Mouse (Mus musculus): Measurements from ENCODE around the gene Pkp3. TPM values are rescaled to one million over a fixed set of nuclear protein-coding genes. Genes with fewer than 3 reads are reported as not detected.

Gene Pkp3
- total and polyA plus RNA-seq, 3 experiments: not detected

DNA sequence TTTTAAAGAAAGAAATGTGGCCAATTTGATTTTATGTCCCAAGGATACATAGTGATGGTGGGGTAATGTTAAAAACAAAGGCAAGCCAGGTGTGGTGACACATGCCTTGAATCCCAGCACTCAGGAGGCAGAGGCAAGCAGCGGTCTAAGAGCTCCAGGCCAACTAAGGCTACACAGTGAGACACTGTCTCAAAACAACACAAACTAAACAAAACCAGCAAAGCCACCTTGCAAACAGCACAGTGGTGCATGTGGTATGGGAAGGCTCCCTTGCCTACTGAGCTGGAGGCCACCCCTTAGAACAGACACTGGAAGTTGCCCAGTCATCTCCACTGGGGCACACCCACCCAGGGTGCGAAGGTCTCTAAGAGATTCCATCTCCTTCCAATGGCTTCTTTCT, 18.1 kb upstream of the Pkp3 start:
- TF ChIP-seq NRF1 (IDR thresholded peaks at IDR 0.05; ENCODE audit: insufficient read depth, low read depth, low read length, poor library complexity, severe bottlenecking): no peak
- TF ChIP-seq USF2 (IDR thresholded peaks at IDR 0.05; ENCODE audit: borderline replicate concordance in 1 of 2, insufficient read depth in 1 of 2, low read depth in 1 of 2, low read length in 2 of 2): no peak
- no peak for TF ChIP-seq CHD2 (IDR thresholded peaks at IDR 0.05; ENCODE audit: low read length)
- TF ChIP-seq SMC3 (IDR thresholded peaks at IDR 0.05; ENCODE audit: low read depth, low read length): no peak
- no peak for TF ChIP-seq MXI1 (IDR thresholded peaks at IDR 0.05; ENCODE audit: low read depth, low read length)
- no peak for TF ChIP-seq USF1 (IDR thresholded peaks at IDR 0.05; ENCODE audit: low read depth, low read length)
- TF ChIP-seq MAFK (IDR thresholded peaks at IDR 0.05; ENCODE audit: borderline replicate concordance, low read depth, low read length): no peak
- no peak for TF ChIP-seq NELFE (IDR thresholded peaks at IDR 0.05; ENCODE audit: low read depth, low read length)
- H3K79me2 ChIP-seq (ENCODE audit: control insufficient read depth, insufficient read depth, low read length, poor library complexity): no peaks in the 10 kb centered on the region
- H3K4me1 ChIP-seq (ENCODE audit: control insufficient read depth in 1 of 2, insufficient read depth in 2 of 2, low read length in 2 of 2): no peaks in the 10 kb centered on the region
- DNase-seq (ENCODE audit: low read depth, low spot score): peak; percentile 32
- no peak overlapping the region for H3K27ac ChIP-seq (ENCODE audit: control insufficient read depth, low read depth, low read length)
- no peak overlapping the region for H3K9ac ChIP-seq (ENCODE audit: control insufficient read depth, low read depth, low read length, poor library complexity, severe bottlenecking)
- no peaks in the 10 kb centered on the region for H3K9me3 ChIP-seq (replicated peaks; ENCODE audit: insufficient read depth, low read length)
- H3K4me3 ChIP-seq (ENCODE audit: control insufficient read depth in 1 of 2, insufficient read depth in 1 of 2, low read depth in 2 of 2, low read length in 2 of 2): no peak overlapping the region
- no peaks in the 10 kb centered on the region for H3K36me3 ChIP-seq (ENCODE audit: control insufficient read depth in 1 of 2, insufficient read depth in 2 of 2, low read length in 2 of 2)
- peaks cover 10 to 19% of the 10 kb centered on the region in 2 experiments for H3K27me3 ChIP-seq (ENCODE audit: control insufficient read depth in 1 of 2, insufficient read depth in 2 of 2, low read length in 2 of 2)

DNA sequence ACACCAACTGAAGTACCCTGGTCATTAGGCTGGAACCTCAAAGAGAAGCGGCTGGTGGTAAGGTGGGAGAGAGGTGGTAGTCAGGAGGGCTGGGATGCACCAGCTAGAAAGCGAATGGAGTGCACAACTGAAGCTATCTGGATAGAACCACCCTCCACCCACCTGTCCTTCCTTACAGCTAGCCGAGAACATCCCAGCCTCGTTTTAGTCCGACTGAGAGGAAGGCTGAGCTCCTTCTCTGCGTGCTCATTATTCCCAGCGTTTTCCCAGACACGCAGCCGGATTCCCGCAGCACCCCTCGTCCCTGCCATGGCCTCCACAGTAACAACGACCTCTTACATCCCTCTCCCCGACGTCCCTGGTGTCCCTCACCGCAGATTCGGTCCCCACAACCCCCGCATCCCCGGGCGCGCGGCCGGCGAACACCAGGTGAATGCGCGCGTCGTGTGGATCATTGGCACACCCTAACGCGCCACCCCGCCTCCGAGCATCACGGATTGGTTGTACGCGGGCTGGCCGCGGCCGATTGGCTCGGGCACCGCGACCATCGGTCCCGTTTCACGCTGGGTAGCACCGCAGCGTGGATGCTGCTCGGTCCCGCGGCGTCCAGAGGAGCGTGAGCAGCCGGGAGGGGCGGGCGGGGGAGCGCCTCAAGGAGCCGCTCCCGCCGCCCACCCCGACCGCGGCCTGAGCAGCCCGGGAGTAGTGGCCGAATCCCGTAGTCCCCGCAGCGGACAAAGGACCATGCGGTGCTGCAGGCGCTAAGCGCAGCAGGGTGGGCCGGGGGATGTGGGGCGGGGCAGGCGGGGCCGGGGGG, 17.4 kb upstream of the Pkp3 start, which contains the start of gene B4galnt4:
TSS of gene B4galnt4 (plus strand) at position 679 of the 817 bp plus-strand sequence.
- Histone ChIP-seq H3K9ac (ENCODE audit: control insufficient read depth, low read depth, low read length, poor library complexity, severe bottlenecking) (0 out of 2 replicates have a peak within 1 kb of the TSS, but pooled peaks have one; percentile 4), H3K79me2 (ENCODE audit: control insufficient read depth, insufficient read depth, low read length, poor library complexity) (no peaks in the 10 kb centered on the region), H3K27ac (ENCODE audit: control insufficient read depth, low read depth, low read length) (no peak within 1 kb of the TSS), H3K9me3 (replicated peaks; ENCODE audit: insufficient read depth, low read length) (no peaks in the 10 kb centered on the region), H3K36me3 (ENCODE audit: control insufficient read depth in 1 of 2, insufficient read depth in 2 of 2, low read length in 2 of 2) (no peaks in the 10 kb centered on the region), H3K4me1 (ENCODE audit: control insufficient read depth in 1 of 2, insufficient read depth in 2 of 2, low read length in 2 of 2) (no peaks in the 10 kb centered on the region), H3K4me3 (ENCODE audit: control insufficient read depth in 1 of 2, insufficient read depth in 1 of 2, low read depth in 2 of 2, low read length in 2 of 2) (peak within 1 kb of the TSS in 1 of 2 experiments; percentile 34; a peak in 2 of 4 replicates), H3K27me3 (ENCODE audit: control insufficient read depth in 1 of 2, insufficient read depth in 2 of 2, low read length in 2 of 2) (peaks cover 10 to 19% of the 10 kb centered on the region in 2 experiments)
- TF ChIP-seq MAX (IDR thresholded peaks at IDR 0.05; ENCODE audit: low read length): peak; percentile 41; the same call in 1 of the 2 replicates
- no peak for TF ChIP-seq POLR2AphosphoS5 (IDR thresholded peaks at IDR 0.05; ENCODE audit: borderline replicate concordance, low read depth, low read length)
- TF ChIP-seq POLR2A (IDR thresholded peaks at IDR 0.05; ENCODE audit: control insufficient read depth in 1 of 2, insufficient read depth in 1 of 2, low read depth in 1 of 2, low read length in 2 of 2, poor library complexity in 1 of 2): peak in 1 of 2 experiments; percentile 32; a peak in 2 of 4 replicates
- peak; percentile 71 for DNase-seq (ENCODE audit: low read depth, low spot score)

DNA sequence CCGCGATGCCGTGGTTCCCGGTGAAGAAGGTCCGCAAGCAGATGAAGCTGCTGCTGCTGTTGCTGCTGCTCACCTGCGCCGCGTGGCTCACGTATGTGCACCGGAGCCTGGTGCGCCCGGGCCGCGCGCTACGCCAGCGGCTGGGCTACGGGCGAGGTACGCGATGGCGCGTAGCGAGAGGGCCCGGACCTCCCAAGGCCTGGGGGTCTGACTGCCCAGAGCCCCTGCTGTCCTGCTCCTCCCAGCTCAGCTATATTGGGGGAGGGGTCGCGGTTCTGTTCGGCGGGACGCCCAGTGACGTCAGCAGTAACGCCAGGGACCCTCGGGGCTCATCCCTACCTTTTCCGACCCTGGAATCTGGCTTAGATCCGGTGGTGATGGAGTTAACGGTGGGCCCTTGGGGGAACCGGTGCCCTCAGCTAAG, 16.7 kb upstream of the Pkp3 start:
- Histone ChIP-seq H3K4me3 (ENCODE audit: control insufficient read depth in 1 of 2, insufficient read depth in 1 of 2, low read depth in 2 of 2, low read length in 2 of 2) (peak overlapping the region in 1 of 2 experiments; percentile 27; a peak in 2 of 4 replicates), H3K27me3 (ENCODE audit: control insufficient read depth in 1 of 2, insufficient read depth in 2 of 2, low read length in 2 of 2) (peaks cover 10 to 19% of the 10 kb centered on the region in 2 experiments), H3K9ac (ENCODE audit: control insufficient read depth, low read depth, low read length, poor library complexity, severe bottlenecking) (0 out of 2 replicates have a peak overlapping the region, but pooled peaks have one; percentile 4)
- TF ChIP-seq MEF2A (IDR thresholded peaks at IDR 0.05; ENCODE audit: extremely low read depth, insufficient replicate concordance, low read depth, low read length, poor library complexity, severe bottlenecking) (no peak), BHLHE40 (IDR thresholded peaks at IDR 0.05; ENCODE audit: borderline replicate concordance, low read depth, low read length) (no peak), E2F4 (IDR thresholded peaks at IDR 0.05; ENCODE audit: borderline replicate concordance, low read depth, low read length) (no peak), NRF1 (IDR thresholded peaks at IDR 0.05; ENCODE audit: insufficient read depth, low read depth, low read length, poor library complexity, severe bottlenecking) (no peak), RCOR1 (IDR thresholded peaks at IDR 0.05; ENCODE audit: low read depth, low read length) (no peak), CTCF (IDR thresholded peaks at IDR 0.05 in 2 of 3, conservative IDR thresholded peaks at IDR 0.05 in 1 of 3; ENCODE audit: control insufficient read depth in 1 of 3, insufficient read depth in 1 of 3, low read depth in 2 of 3, low read length in 3 of 3, poor library complexity in 1 of 3, severe bottlenecking in 1 of 3) (no peak), TCF12 (IDR thresholded peaks at IDR 0.05; ENCODE audit: low read depth, low read length) (no peak), POLR2A (IDR thresholded peaks at IDR 0.05; ENCODE audit: control insufficient read depth in 1 of 2, insufficient read depth in 1 of 2, low read depth in 1 of 2, low read length in 2 of 2, poor library complexity in 1 of 2) (no peak), SIN3A (IDR thresholded peaks at IDR 0.05; ENCODE audit: low read length) (no peak), UBTF (IDR thresholded peaks at IDR 0.05; ENCODE audit: borderline replicate concordance, insufficient read depth, low read depth, low read length) (no peak), ZKSCAN1 (IDR thresholded peaks at IDR 0.05; ENCODE audit: low read depth, low read length) (no peak), MAX (IDR thresholded peaks at IDR 0.05; ENCODE audit: low read length) (no peak), RAD21 (IDR thresholded peaks at IDR 0.05; ENCODE audit: low read depth, low read length) (no peak), TBP (IDR thresholded peaks at IDR 0.05; ENCODE audit: low read depth, low read length) (no peak)

More for the DNA sequence above, 16.7 kb upstream of the Pkp3 start:
- no peaks in the 10 kb centered on the region for H3K79me2 ChIP-seq (ENCODE audit: control insufficient read depth, insufficient read depth, low read length, poor library complexity)
- no peaks in the 10 kb centered on the region for H3K4me1 ChIP-seq (ENCODE audit: control insufficient read depth in 1 of 2, insufficient read depth in 2 of 2, low read length in 2 of 2)
- H3K36me3 ChIP-seq (ENCODE audit: control insufficient read depth in 1 of 2, insufficient read depth in 2 of 2, low read length in 2 of 2): no peaks in the 10 kb centered on the region
- no peak overlapping the region for H3K27ac ChIP-seq (ENCODE audit: control insufficient read depth, low read depth, low read length)
- no peak for DNase-seq (ENCODE audit: low read depth, low spot score)
- H3K9me3 ChIP-seq (replicated peaks; ENCODE audit: insufficient read depth, low read length): no peaks in the 10 kb centered on the region

Data from MEL (cell line).